Mouse (Mus musculus): ENCODE data around the gene Pde11a. TPM values are rescaled to one million over a fixed set of nuclear protein-coding genes. Genes with fewer than 3 reads are reported as not detected.

Pde11a gene
- polyA plus RNA-seq, 1 experiment from 2014 or later = 0.28 TPM

DNA sequence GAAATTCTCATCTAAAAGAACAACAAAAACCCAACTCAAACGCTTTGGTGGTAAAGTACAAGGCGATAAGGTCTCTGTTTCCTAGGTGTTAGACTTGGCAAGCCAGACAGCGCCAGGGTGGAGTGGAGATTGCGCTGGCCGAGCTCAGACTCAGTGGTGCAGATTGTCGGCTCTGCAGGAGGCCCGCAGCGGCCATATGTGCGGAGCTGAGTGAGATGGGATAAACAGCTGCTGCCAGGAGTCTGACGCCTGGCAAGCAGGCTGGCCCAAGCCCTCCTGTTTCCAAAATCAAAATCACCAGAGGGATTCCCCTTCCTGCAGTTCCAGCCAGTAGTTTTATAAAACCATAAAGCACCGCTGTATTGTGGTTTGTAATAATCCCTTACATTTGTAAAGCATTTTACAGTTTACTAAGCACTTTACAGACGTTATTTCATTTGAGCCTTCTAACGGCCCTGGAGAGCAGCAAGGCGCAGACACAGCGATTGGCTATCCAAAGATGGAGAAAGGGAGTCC lies 378.7 kb downstream of the Pde11a start:
- H3K9me3 ChIP-seq (ENCODE audit: low read depth, low read length) = no peaks in the 10 kb centered on the region
- peak; percentile 77 for ATAC-seq (ENCODE audit: insufficient read depth)
- peak overlapping the region; percentile 46 for H3K4me2 ChIP-seq
- peak overlapping the region; percentile 89 for H3K27ac ChIP-seq (ENCODE audit: low read depth)
- H3K4me1 ChIP-seq (ENCODE audit: insufficient read depth) = peaks cover 19% of the 10 kb centered on the region
- no peaks in the 10 kb centered on the region for H3K36me3 ChIP-seq (ENCODE audit: insufficient read depth)
- no peak overlapping the region for H3K4me3 ChIP-seq (ENCODE audit: low read depth, low read length)
- peak overlapping the region; percentile 39 for H3K9ac ChIP-seq
- TF ChIP-seq CTCF (IDR thresholded peaks at IDR 0.05; ENCODE audit: low read depth) = no peak
- 12% methylated on average over 15 of the region's 15 CpGs for WGBS
- H3K27me3 ChIP-seq (ENCODE audit: insufficient read depth, low read length) = no peaks in the 10 kb centered on the region
- peak; percentile 82 for DNase-seq

GRCm38 (mm10) chr2:75959183-75959849 lies 379.3 kb downstream of the Pde11a start:
- DNase-seq = peak; percentile 6
- no peak overlapping the region for H3K4me3 ChIP-seq (ENCODE audit: low read depth, low read length)
- no peaks in the 10 kb centered on the region for H3K9me3 ChIP-seq (ENCODE audit: low read depth, low read length)
- peak overlapping the region; percentile 89 for H3K27ac ChIP-seq (ENCODE audit: low read depth)
- 25% methylated on average over 18 of the region's 18 CpGs for WGBS
- peak overlapping the region; percentile 39; the same call in 1 of the 2 replicates for H3K9ac ChIP-seq
- no peaks in the 10 kb centered on the region for H3K36me3 ChIP-seq (ENCODE audit: insufficient read depth)
- peak; percentile 20; the same call in 1 of the 2 replicates for ATAC-seq (ENCODE audit: insufficient read depth)
- TF ChIP-seq CTCF (IDR thresholded peaks at IDR 0.05; ENCODE audit: low read depth) = no peak
- no peaks in the 10 kb centered on the region for H3K27me3 ChIP-seq (ENCODE audit: insufficient read depth, low read length)
- H3K4me1 ChIP-seq (ENCODE audit: insufficient read depth) = peaks cover 19% of the 10 kb centered on the region
- peak overlapping the region; percentile 46 for H3K4me2 ChIP-seq

DNA sequence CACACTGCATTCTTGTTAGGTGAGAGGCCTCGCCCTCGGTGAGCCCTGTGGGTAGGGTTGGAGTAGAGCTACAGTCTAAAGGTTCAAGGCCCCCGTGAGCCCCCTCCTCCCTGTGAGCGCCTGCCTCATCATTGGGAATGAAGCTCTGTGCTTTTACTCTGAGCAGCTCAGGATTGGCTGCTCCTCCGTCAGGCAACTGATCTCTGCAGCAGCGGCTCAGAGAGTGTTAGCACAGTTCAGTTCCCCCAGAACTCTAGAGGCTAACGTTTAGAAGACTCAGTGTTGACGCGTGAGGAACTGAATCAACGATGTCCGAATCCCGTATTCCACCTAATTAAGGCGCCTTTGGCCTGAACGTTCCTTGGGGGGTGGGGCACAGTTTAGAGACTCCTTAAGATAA lies 382.9 kb downstream of the Pde11a start:
- H3K9me3 ChIP-seq (ENCODE audit: low read depth, low read length) = no peaks in the 10 kb centered on the region
- peak overlapping the region; percentile 10; the same call in 1 of the 2 replicates for H3K9ac ChIP-seq
- H3K27ac ChIP-seq (ENCODE audit: low read depth) = no peak overlapping the region
- peak; percentile 36 for DNase-seq
- 35% methylated on average over 14 of the region's 14 CpGs for WGBS
- peaks cover 17% of the 10 kb centered on the region for H3K4me1 ChIP-seq (ENCODE audit: insufficient read depth)
- TF ChIP-seq CTCF (IDR thresholded peaks at IDR 0.05; ENCODE audit: low read depth) = no peak
- H3K4me2 ChIP-seq = no peak overlapping the region
- H3K27me3 ChIP-seq (ENCODE audit: insufficient read depth, low read length) = no peaks in the 10 kb centered on the region; the same call in 1 of the 2 replicates
- no peak overlapping the region for H3K4me3 ChIP-seq (ENCODE audit: low read depth, low read length)
- ATAC-seq (ENCODE audit: insufficient read depth) = peak; percentile 25; the same call in 1 of the 2 replicates
- no peaks in the 10 kb centered on the region for H3K36me3 ChIP-seq (ENCODE audit: insufficient read depth)

DNA sequence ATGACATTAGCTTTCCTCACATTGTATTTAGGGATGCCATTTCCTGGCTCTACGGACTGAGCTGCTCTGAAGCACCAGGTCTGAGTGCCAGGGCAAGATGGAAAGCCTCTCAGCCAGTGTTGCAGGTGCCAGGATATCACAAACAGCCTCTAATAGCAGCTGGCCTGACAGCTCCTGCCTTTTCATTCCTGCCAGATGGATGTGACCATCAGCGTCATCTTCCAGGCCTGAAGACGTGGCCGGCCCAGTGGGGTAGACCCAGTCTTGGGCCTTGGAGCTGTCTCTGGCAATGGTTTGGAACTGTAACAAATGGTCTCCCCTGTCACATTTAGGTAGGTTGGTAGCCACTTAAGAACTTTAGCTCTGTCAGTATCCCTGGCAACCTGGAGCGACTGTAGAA lies 385.3 kb downstream of the Pde11a start:
- 82% methylated on average over 5 of the region's 5 CpGs for WGBS
- Histone ChIP-seq H3K9me3 (ENCODE audit: low read depth, low read length) (no peaks in the 10 kb centered on the region), H3K4me3 (ENCODE audit: low read depth, low read length) (no peak overlapping the region), H3K27ac (ENCODE audit: low read depth) (no peak overlapping the region), H3K4me1 (ENCODE audit: insufficient read depth) (no peaks in the 10 kb centered on the region), H3K36me3 (ENCODE audit: insufficient read depth) (no peaks in the 10 kb centered on the region), H3K27me3 (ENCODE audit: insufficient read depth, low read length) (no peaks in the 10 kb centered on the region; the same call in 1 of the 2 replicates), H3K9ac (no peak overlapping the region), H3K4me2 (no peak overlapping the region)
- DNase-seq = no peak
- ATAC-seq (ENCODE audit: insufficient read depth) = no peak
- no peak for TF ChIP-seq CTCF (IDR thresholded peaks at IDR 0.05; ENCODE audit: low read depth)

GRCm38 (mm10) chr2:75950685-75951084 lies 387.9 kb downstream of the Pde11a start:
- WGBS = 79% methylated on average over 8 of the region's 8 CpGs
- Histone ChIP-seq H3K36me3 (ENCODE audit: insufficient read depth) (no peaks in the 10 kb centered on the region), H3K4me2 (no peak overlapping the region), H3K27ac (ENCODE audit: low read depth) (no peak overlapping the region), H3K9me3 (ENCODE audit: low read depth, low read length) (no peaks in the 10 kb centered on the region), H3K27me3 (ENCODE audit: insufficient read depth, low read length) (no peaks in the 10 kb centered on the region; the same call in 1 of the 2 replicates), H3K9ac (no peak overlapping the region), H3K4me3 (ENCODE audit: low read depth, low read length) (no peak overlapping the region), H3K4me1 (ENCODE audit: insufficient read depth) (no peaks in the 10 kb centered on the region)
- DNase-seq (no peak), ATAC-seq (ENCODE audit: insufficient read depth) (no peak)
- no peak for TF ChIP-seq CTCF (IDR thresholded peaks at IDR 0.05; ENCODE audit: low read depth)

Small RNAs within 50 kb of the gene (microRNA-seq; reads per million reads assigned to microRNA genes)
- gene Gm44337 (ENCODE audit: borderline number of aligned reads) = not detected

Other genes with a start within 250 kb of the Pde11a start
- not detected in 2 replicates for gene Cyct, start 21.7 kb upstream of the Pde11a start, polyA plus RNA-seq (2014; fragmentation: Nextera tagmentation; extraction: Ambion mirVana)
- 15.1 and 16.2 TPM in 2 replicates for gene Rbm45, start 31.2 kb upstream of the Pde11a start, polyA plus RNA-seq (2014; fragmentation: Nextera tagmentation; extraction: Ambion mirVana)
- gene Osbpl6, start 67.7 kb upstream of the Pde11a start, polyA plus RNA-seq (2014; fragmentation: Nextera tagmentation; extraction: Ambion mirVana) = 17.3 and 17.6 TPM in 2 replicates